Mouse (Mus musculus) testis, postnatal 10 days (tissue): ENCODE data around the gene Ciita.
A peak's percentile ranks its signal among the peaks of the same experiment; 100 is the strongest.

ENCODE experiments used
- DNase-seq: peaks from one replicate; pipeline ENCODE4 v3.0.0; 2021; ENCODE audit warnings: low spot score

The Ciita gene

GRCm38 (mm10) chr16:10479857-10480256 lies at the start of gene Ciita:
Gene Ciita, plus strand, starts transcription at chr16:10480059.
- no peak for DNase-seq

- no peak for DNase-seq
Observed at GRCm38 (mm10) chr16:10431911-10432310, 47.9 kb upstream of the Ciita start.

- DNase-seq = no peak
Observed at GRCm38 (mm10) chr16:10432387-10432786, 47.5 kb upstream of the Ciita start.

- DNase-seq = no peak
Observed at GRCm38 (mm10) chr16:10433344-10433743, 46.5 kb upstream of the Ciita start.

GRCm38 (mm10) chr16:10436166-10436565 lies 43.7 kb upstream of the Ciita start:
- DNase-seq = no peak

GRCm38 (mm10) chr16:10438055-10438454 lies 41.8 kb upstream of the Ciita start:
- DNase-seq = no peak

- no peak for DNase-seq
Observed at GRCm38 (mm10) chr16:10441328-10441727, 38.5 kb upstream of the Ciita start.

- no peak for DNase-seq
Observed at GRCm38 (mm10) chr16:10441761-10442160, 38.1 kb upstream of the Ciita start.

GRCm38 (mm10) chr16:10443723-10444122 lies 36.1 kb upstream of the Ciita start:
- no peak for DNase-seq

GRCm38 (mm10) chr16:10446573-10447263 lies 33.1 kb upstream of the Ciita start:
- DNase-seq = no peak

GRCm38 (mm10) chr16:10447264-10447594 lies 32.6 kb upstream of the Ciita start, which contains the start of gene Tvp23a:
Gene Tvp23a, minus strand, starts transcription at chr16:10447362.
- DNase-seq = peak; percentile 77

GRCm38 (mm10) chr16:10447781-10448180 lies 32.1 kb upstream of the Ciita start:
- DNase-seq = no peak

GRCm38 (mm10) chr16:10448931-10449330 lies 30.9 kb upstream of the Ciita start:
- no peak for DNase-seq

GRCm38 (mm10) chr16:10451906-10452305 lies 28.0 kb upstream of the Ciita start:
- no peak for DNase-seq

GRCm38 (mm10) chr16:10452445-10452896 lies 27.4 kb upstream of the Ciita start:
- DNase-seq = peak; percentile 80

- no peak for DNase-seq
Observed at GRCm38 (mm10) chr16:10453872-10454582, 25.8 kb upstream of the Ciita start.

GRCm38 (mm10) chr16:10454583-10454974 lies 25.3 kb upstream of the Ciita start:
- no peak for DNase-seq

- no peak for DNase-seq
Observed at GRCm38 (mm10) chr16:10460188-10460587, 19.7 kb upstream of the Ciita start.

- DNase-seq = no peak
Observed at GRCm38 (mm10) chr16:10461178-10461577, 18.7 kb upstream of the Ciita start.

GRCm38 (mm10) chr16:10465011-10465681 lies 14.7 kb upstream of the Ciita start:
- DNase-seq = no peak

GRCm38 (mm10) chr16:10467391-10468107 lies 12.3 kb upstream of the Ciita start:
- no peak for DNase-seq

- no peak for DNase-seq
Observed at GRCm38 (mm10) chr16:10468201-10468600, 11.7 kb upstream of the Ciita start.
